Mouse (Mus musculus) c-Kit-positive CD71-positive TER-119-positive erythroid progenitor cells, embryonic 14.5 days (primary cell): ENCODE results near the gene Oat.

Experiments
- DNase-seq: peaks from one replicate; pipeline ENCODE4 v3.0.0-alpha.2; 2013; ENCODE audit warnings: low spot score

Oat gene

DNA sequence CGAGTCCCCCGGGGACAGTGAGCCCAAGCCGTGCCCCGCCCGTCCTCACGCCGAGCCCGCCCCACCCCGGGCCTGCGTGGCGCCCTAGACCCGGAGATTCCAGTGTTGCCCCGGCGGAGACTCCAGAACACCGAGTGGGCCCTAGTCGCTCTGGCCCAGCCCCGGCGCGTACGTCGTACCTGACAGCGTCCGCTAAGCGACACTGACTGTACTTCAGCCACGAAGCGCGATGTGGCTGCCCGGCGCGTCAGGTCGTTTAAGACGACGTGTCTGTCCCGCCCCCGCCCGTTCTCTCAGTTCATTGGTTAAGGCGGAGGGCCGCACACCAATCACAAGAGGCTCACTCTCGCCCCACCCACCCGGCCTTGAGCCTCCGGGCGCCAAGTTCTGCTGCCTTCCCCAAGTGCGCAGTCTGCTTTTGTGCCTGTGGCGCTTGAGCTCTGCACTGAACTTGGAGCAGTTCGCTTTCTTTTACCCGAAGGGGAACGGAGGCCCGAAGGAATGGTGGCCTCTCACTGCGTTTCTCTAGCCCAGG is at the start of gene Oat:
Gene Oat, minus strand, starts transcription at position 283 of the 535 bp plus-strand sequence.
- peak; percentile 97 for DNase-seq

DNA sequence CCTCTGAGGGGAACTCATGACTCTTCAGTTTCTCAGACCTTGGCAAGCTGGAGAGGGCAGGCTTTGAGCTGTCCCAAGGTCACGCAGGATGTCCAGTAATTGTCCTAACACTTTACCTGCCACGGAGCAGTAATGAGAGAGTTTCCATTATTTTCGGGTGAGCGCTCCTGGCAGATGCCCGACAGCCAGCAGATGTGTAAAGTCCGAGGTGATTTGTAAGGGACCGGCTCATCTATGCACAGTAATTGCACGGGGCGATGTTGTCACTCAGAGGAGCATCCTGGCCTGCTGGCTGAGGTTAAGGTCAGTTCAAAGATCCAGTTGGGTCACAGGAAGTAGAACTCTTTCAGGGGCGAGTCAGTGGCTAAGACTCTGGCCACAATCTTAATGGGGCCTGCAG is 48.0 kb upstream of the Oat start:
- no peak for DNase-seq

DNA sequence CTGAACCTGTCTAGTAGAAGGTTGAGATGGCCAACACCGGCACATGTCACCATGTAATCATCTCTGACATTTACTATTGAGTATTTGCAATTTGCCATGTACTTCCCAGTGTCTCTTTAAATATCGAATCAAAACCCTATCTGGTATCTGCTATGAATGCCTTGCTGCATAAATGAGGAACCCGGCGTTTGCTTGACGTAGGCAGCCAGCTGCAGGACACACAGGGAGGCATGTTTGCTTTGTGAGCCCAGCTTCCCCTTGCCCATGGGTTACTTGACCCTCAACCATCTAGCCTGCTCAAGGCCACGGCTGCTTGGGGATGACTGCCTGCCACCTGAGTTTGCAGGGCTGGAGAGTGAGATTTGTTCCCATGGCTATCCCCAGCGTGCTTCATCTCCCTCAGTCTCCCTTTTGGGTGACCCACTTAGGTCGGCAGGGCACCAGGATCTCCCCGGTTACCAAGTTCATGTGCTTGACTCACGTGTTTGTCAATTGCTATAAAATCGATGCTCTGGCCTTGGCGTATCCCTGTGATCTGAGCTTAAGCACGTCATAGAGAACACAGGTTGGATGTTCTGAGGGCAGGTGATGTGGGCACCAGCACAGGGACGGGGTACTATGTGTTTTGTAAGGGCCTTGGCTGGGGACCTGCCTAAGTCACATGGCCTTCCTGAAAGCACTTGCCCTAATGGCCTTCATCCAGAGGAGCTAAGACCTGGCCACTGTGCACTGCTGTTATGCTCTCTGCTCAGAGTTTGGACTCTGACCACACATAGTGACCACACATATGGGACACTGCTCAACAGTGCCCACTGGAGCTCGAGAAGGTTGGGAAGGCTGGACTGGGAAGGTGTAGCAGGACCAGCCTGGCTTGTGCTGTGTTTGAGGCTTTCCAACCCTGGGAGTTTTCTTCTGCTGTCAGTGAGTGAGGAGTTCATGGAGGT is 44.0 kb upstream of the Oat start:
- DNase-seq = no peak

DNA sequence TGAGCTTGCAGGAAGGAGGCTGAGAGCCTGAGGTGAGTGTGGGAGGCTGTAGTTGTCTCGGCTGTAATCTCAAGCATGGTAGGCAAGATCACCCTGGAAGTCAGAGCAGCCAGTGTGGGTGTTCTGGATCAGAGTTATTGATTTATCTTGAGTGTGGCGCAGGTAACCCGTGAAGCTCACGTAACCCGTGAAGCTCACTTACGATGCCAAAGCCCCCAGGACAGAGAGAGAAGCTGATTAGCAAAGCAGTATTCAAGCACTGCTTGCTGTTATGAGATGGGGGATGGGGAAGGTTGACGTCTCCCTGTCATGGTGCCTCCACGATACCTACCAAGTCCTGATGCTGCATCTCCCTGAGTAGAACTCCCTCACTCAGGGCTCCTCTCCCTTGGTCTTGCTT is 43.4 kb upstream of the Oat start:
- DNase-seq = no peak

DNA sequence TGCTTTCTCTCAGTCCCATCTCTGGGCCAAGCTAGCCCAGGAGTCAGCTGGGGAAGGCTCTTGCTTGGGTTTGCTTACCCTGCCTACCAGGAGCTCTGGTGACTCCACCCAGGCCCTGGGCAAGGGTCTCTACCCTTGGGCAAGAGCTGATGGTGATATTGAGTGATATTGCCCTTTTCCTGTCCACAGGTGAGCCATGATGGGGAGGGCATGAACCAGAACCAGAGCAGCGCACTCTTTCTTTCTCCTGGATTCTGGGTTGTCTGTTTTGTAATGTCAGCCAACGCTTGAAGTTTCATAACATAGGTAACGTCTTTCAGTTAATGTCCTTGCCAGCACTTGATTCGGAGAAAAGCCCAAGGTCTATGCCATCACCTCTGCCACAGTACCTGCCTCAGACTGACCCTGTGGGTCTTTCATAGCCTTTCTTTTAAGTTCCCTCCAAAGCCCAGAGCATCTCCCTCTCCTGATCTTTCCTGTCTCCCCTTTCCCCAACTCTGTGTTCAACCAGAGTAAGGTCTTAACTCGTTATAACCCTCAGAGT is 40.9 kb upstream of the Oat start:
- no peak for DNase-seq

DNA sequence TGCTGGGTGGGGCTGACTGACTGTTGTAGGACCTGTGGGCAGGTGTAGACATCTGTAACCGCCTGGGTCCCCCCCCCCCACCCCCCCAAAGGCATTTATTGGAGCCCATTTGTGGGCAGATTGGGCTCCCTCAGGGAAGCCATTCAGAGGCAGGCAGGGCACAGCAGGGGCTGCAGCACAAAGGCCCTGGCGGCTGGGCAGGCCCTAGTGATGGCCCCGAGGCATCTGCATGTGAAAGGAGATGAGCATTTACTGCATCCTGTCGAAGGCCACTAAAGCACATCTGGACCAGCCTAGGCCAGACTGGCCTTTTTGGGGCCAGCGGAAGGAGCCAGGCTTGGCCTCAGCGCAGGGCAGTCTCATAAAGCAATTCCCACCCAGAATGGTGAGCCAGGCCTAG is 40.2 kb upstream of the Oat start:
- no peak for DNase-seq

DNA sequence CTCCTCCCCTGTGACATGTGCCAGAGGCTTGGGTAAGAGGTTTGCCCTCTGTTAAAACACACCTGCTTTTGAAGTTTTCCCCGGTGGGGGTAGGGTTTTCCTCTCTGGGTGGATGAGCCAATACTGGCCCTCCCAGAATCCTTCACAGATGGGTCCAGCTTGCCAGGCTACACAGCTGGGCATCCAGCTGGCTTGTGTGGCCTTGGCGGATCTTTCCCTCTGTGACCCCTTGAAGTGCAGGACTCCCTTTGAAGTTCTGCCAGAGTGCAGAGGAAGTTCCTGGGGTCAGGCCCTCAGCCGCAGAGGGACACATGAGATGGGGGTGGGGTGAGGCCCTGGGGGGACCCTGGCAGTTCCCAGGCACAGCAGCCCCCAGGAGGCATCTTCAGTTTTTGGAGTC is 39.1 kb upstream of the Oat start:
- no peak for DNase-seq

DNA sequence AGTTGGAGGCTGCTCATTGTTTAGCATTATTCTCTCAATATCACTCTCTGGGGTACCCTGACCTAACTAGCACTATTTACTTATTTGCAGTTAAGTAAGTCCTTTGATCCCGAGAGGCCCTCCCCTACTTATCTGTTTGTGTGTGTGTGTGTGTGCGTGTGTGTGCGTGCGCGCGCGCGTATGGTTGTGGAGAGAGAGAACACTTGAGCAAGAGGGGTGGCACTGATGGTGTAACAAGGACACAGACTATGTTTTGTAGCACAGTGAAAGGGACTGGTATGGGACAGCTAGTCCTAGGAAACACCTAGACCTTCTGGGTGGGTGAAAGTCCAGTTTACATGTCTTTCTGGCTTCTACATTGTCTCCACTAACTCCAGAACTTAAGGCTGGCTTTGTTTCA is 35.3 kb upstream of the Oat start:
- DNase-seq = no peak

DNA sequence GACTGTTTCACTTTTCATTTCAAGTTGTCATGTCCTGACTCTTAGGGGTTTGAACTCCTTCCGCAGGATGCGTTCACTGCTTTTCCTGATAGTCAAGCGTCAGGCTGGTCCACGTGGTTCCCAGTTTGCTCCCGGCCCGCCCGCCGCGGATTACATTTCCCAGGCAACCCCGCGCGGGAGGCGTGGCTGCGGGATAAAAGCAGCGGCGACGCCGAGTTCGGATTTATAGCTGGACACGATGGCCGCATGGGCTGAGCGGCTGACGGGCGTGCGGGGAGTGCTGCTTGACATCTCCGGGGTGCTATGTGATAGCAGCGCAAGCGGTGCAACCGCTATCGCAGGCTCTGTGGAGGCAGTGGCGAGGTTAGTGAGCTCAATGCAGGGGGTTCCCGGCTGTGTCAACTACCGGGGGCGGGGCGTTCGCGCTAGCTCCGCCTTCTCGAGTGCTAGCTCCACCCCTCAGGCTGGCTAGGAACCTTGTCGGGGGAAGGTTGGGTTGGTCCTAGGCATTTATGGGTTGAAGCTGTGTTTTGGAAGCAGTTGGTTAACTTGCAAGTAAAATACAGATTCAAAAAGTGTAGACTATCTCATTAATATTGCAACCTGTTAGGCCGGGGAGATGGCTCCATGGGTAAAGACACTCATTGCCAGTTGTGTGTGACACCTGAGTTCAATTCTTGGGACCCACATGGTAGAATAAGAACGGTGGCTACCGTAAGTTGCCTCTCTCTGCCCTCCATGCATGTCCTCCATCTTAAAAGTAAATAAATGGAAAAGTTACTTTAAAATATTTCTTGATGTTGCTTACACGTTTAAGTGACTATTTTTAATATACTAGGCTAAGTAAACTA is 34.5 kb upstream of the Oat start, which contains the start of gene Lhpp:
Gene Lhpp, plus strand, starts transcription at position 171 of the 851 bp plus-strand sequence.
- DNase-seq = peak; percentile 78

DNA sequence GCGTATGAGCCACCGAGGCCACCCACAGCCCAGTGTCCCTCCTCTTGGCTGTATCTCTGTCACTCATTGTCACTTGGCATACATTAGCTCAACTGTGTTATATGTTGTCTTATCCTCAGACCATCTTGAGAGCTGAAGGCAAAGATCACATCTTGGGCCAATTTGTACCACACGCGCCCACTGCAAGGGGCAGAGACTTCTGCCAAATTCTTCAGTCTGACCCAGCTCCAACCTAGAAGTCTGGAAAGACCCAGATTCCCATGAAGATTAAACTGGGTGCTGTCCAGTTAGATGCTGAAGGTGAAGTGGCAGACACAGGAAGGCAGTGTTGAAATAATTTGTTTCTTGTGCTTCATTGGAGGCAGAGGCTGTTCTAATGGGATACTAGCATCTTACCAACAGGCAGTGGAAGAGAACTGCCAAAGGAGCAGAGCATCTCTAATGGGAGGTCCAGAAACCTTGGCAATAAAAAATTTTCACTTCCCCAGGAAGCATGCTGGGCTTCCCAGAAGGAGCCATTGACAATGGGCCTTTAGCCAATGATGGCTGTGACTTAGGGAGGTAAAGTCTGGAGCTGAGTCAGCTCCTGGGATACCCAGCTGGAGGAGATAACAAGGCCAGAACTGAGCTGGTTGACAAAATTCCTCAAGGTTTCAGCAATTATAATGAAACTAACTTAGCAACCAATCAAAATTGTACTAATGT is 32.3 kb upstream of the Oat start:
- DNase-seq = no peak

DNA sequence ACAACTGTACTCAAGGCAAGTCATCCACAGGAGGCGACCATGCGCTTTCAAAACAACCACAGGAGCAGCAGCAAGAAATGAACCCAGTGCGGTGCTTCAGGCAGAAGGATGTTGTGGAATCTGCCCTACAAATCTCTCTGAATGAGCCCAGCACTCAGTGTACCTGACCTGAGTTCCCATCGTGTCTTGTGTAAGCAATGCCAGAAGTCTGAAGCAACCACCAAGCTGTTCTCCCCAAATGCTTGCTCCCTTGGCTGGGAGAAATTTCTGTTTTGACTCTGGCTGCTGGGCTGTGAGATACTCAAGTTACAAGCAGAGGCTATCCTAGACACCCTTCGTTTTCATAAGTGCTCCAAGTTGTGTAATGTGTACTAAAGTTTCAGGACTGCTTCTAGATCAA is 29.5 kb upstream of the Oat start:
- no peak for DNase-seq

DNA sequence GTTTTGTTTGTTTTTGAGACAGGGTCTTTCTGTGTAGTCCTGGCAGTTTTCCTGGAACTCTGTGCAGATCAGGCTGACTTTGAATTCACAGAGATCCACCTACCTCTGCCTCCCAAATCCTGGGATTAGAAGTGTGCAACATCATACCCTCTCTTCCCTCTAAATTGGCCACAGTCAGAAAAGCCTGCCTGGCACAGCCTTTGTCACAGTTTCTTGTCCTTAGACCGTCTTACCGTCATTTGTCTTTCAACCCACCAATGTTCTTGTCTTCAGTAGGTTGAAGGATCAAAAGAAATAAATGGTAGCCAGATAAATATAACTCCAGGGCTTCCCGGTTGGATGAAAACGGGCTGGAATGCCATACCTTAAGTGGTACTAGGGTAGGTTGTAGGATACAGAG is 28.5 kb upstream of the Oat start:
- DNase-seq = no peak

DNA sequence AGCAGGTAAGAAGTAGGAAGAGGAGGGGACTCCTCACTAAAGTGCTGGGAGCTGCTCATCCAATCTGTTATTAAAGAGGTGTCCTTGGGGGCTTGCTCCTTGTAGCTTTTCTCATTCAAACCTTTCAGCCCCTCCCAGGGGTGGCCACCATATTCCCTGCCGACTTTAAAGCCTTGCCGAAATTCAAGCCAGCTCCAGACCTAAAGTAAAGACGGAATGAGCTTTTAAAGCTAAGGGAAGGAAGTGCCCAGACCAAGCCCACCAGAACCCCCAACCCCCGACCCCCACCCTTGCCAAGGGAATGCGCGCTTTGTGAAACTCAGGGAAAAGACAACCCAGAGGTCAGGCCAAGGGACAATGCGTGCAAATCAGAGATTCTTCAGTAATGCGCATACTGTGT is 24.7 kb upstream of the Oat start:
- DNase-seq = no peak

DNA sequence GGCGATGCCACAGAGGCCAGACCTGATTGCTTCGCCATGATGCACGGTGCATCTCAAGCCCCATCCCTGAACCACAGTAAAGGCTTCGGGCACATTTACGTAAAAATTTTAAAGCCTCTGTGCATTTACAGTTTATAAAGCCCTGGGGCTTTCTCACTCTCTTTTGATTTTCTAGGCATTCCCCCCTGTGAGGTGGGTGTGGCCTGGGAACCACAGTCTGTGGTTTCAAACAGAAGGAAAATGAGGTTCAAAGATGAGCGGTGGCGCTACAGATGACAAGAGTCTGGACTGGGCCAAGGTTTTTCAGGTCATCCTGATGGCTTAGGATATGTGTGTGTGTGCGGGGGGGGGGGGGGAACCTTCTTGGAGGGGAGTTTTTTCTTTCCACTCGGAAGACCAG is 23.8 kb upstream of the Oat start:
- DNase-seq = no peak

DNA sequence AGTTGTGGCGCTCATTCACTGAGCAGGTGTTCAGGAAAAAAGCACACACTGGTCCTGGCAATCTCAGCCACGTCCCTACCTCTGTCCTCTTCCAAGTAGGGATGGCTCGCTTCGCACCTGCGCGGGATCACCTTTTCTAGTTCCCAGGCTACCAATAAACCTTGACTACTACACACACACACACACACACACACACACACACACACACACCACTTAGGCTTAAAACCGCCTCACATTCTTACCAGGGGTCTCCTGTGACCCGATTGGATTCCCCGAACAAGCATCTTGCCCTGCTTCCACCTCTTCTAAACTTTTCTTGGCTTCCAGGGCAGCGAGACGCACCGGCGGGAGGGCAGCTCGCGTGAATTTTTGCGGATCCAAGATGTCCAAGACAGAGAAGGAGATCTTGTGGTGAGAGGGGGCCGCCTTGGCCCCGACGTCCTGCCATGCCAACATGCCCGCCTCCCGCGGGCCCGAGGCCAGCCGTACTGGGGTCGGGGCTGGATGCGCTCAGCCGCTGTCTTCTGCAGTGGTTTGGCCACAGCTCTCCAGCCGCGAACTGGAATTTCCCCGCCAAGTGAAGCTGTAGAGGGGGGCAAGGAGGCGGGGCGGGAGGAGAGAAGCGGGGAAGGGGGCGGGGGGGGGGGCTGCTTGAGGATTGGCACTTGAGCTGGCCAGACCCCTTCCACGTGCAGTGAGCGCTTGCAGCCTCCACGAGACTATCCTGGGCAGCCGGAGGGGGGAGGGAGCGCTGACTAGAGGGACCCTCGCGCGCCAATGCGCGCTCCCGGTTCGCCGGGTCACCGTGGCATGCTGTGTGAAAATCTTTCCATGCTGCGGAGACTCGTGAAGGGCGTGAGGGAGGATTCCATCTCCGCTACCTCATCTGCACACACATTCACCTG is 23.1 kb upstream of the Oat start, which contains the start of gene Nkx1-2:
Gene Nkx1-2, minus strand, starts transcription at position 567 of the 905 bp plus-strand sequence.
- no peak for DNase-seq

DNA sequence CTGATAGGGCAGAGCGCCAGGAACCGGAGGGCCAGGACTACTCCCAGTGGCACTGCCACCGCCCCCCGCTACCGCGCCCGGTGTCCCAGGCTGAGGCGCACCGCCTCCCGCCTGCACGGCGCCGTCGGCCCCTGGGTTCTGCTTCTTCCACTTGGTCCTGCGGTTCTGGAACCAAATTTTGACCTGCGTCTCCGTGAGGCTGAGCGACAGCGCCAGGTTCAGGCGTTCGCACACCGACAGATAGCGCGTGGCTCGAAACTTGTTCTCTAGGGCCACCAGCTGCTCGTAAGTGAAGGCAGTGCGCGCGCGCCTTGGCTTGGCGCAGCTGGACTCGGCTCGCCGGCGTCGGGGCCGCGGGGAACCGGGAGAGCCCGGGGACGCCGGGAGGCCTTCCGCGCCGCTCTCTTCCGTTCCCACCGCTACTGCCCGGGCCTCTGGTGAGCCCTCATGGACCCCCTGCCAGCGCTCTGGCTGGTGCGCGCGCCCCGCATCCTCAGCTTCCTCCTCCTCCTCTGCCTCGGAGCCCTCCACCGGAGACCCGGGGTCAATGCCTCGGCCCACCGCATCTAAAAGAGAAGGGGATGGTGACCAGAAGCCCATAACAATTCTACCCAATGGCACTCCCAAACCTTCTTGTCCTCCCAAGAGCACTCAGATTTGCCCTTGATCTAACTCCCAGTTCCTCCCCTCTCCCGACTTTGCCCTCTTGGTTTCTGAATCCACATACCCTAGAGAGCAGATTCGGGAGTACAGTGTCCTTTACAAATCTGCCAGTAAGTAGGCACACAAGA is 21.2 kb upstream of the Oat start:
- DNase-seq = no peak

DNA sequence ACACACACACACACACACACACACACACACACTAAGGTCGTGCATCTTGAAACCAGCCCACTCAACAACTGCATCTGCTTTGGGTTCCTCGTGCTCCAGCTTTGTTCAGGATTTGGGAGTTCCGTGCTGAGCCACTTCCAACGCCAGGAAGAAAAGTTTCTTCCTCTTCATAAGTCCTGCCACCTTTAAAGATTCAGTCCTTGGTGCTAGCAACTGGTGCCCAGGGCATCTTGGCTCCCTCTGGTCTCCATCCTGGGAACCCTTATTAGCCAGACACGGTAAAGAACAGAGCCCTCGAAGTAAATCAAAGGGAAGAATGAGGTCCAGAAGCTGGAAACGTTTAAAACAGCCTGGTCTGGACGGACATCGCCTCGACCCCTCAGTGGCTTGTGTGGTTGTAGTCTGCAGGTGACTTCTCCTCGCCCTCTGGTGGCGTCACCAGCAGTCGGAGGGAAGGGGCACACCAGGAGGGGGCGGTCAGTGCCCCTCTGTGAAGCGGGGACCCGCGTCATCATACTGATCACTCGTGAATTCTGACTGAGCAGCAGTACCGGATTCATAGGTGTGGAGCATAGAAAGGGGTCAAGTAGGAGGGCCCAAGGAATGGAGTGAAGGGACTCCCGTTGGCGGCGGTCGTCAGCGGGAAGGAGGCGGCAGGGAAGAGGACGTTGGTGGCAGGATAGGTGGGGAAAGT is 20.5 kb upstream of the Oat start:
- DNase-seq = no peak

DNA sequence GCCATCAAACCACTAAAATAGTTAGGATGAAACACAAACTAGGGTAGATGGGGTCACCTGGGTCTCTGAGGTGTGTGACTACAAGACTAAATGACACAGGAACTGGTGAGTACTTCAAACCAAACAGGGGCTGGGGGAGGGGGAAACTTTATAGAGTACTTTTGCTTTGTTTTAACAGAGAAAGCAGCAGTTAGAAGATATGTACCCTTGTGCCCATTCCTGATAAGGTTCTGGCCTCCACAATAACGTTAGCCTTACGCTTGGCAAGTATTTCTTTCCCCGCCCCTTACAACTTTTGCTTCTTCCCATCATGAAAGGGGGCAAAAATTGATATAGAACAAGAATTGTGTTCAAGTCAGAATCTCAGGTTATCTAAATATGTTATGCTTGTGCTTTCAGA is 19.6 kb upstream of the Oat start:
- peak; percentile 37 for DNase-seq

DNA sequence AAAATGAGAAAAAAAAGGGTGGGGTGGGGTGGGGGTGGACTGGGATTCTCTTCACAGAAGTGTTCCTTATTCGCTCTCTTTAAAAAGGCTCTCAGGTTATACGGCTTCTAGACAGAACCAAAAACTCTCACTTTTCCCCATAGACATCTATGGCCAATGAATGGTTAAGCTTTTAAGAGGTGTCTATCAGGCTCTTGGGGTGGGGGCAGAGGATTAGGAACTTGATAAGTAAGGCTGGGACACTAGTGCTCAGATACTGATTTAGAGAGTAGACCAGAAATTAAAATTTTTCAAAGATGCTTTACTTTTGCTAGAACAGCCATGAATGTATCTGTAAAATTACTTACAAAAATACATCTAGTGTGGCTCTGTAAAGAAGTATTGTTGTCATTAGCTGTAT is 18.1 kb upstream of the Oat start:
- DNase-seq = no peak
